16 mouse cellular contexts compared by ENCODE assay signal in genomic region chr3:104298878-104299277, GRCm38 (mm10).
DNase-seq lines count a peak whose midpoint lies in the region; ATAC-seq and TF ChIP-seq lines count a peak whose summit lies in the region.
"Had no signal": no experiment of that assay in that cellular context is flagged by ENCODE, and none has a peak within 500 bp of the region (broad histone marks: within the 10 kb centered on the region; RNA-seq: fewer than 3 reads in every experiment).

No protein-coding gene starts in this region.

- H3K36me3 ChIP-seq in forebrain, embryonic 14.5 days (ENCODE audit: control insufficient read depth, insufficient read depth, low read length), result no peaks in the 10 kb centered on the region
- no peaks in the 10 kb centered on the region for H3K36me3 ChIP-seq in forebrain, embryonic 12.5 days (replicated peaks)
- H3K36me3 ChIP-seq in midbrain, embryonic 13.5 days, result no peaks in the 10 kb centered on the region
- H3K36me3 ChIP-seq in midbrain, postnatal 0 days (ENCODE audit: insufficient read depth, low read length), result no peaks in the 10 kb centered on the region
- no peaks in the 10 kb centered on the region for H3K36me3 ChIP-seq in kidney, embryonic 15.5 days
- H3K36me3 ChIP-seq: limb, embryonic 13.5 days had no signal

- ATAC-seq in forebrain, embryonic 14.5 days, result 0 out of 2 replicates have a peak, but pooled peaks have one; percentile 37
- no peak for ATAC-seq in forebrain, embryonic 12.5 days (ENCODE audit: low FRiP score)
- ATAC-seq in midbrain, embryonic 13.5 days, result no peak
- ATAC-seq in midbrain, postnatal 0 days (ENCODE audit: low FRiP score), result no peak
- no peak for ATAC-seq in kidney, embryonic 15.5 days (replicated peaks; ENCODE audit: low FRiP score)
- ATAC-seq: midbrain, embryonic 16.5 days had no signal

- H3K27me3 ChIP-seq in forebrain, embryonic 14.5 days (replicated peaks; ENCODE audit: control insufficient read depth, insufficient read depth, low read length), result no peaks in the 10 kb centered on the region
- no peaks in the 10 kb centered on the region for H3K27me3 ChIP-seq in forebrain, embryonic 12.5 days
- H3K27me3 ChIP-seq in midbrain, embryonic 13.5 days, result no peaks in the 10 kb centered on the region
- no peaks in the 10 kb centered on the region for H3K27me3 ChIP-seq in midbrain, postnatal 0 days (ENCODE audit: insufficient read depth, low read length)
- H3K27me3 ChIP-seq in kidney, embryonic 15.5 days, result no peaks in the 10 kb centered on the region
- H3K27me3 ChIP-seq: limb, embryonic 13.5 days had no signal

- no peak overlapping the region for H3K4me3 ChIP-seq in forebrain, embryonic 14.5 days (ENCODE audit: low read depth, low read length)
- no peak overlapping the region for H3K4me3 ChIP-seq in forebrain, embryonic 12.5 days (replicated peaks)
- no peak overlapping the region for H3K4me3 ChIP-seq in midbrain, embryonic 13.5 days (replicated peaks)
- no peak overlapping the region for H3K4me3 ChIP-seq in midbrain, postnatal 0 days (ENCODE audit: low read depth, low read length)
- no peak overlapping the region for H3K4me3 ChIP-seq in kidney, embryonic 15.5 days (replicated peaks)
- H3K4me3 ChIP-seq: limb, embryonic 13.5 days had no signal

- WGBS in forebrain, embryonic 14.5 days, result 53% methylated on average over 4 of the region's 4 CpGs
- WGBS in forebrain, embryonic 12.5 days, result 45% methylated on average over 4 of the region's 4 CpGs
- 44% methylated on average over 4 of the region's 4 CpGs for WGBS in midbrain, embryonic 13.5 days
- WGBS in midbrain, postnatal 0 days, result 46% methylated on average over 4 of the region's 4 CpGs
- 61% methylated on average over 4 of the region's 4 CpGs for WGBS in kidney, embryonic 15.5 days

- peaks cover 18% of the 10 kb centered on the region for H3K4me1 ChIP-seq in forebrain, embryonic 14.5 days (ENCODE audit: control insufficient read depth, insufficient read depth, low read length)
- peaks cover 18% of the 10 kb centered on the region for H3K4me1 ChIP-seq in forebrain, embryonic 12.5 days
- H3K4me1 ChIP-seq in midbrain, embryonic 13.5 days (replicated peaks), result peaks cover 20% of the 10 kb centered on the region
- no peaks in the 10 kb centered on the region for H3K4me1 ChIP-seq in midbrain, postnatal 0 days (ENCODE audit: insufficient read depth, low read length)
- peaks cover 17% of the 10 kb centered on the region for H3K4me1 ChIP-seq in kidney, embryonic 15.5 days

- H3K4me2 ChIP-seq in forebrain, embryonic 14.5 days (ENCODE audit: low read length), result no peak overlapping the region
- no peak overlapping the region for H3K4me2 ChIP-seq in forebrain, embryonic 12.5 days
- no peak overlapping the region for H3K4me2 ChIP-seq in midbrain, embryonic 13.5 days (replicated peaks)
- no peak overlapping the region for H3K4me2 ChIP-seq in midbrain, postnatal 0 days (ENCODE audit: low read depth, low read length, poor library complexity, severe bottlenecking)
- H3K4me2 ChIP-seq in kidney, embryonic 15.5 days, result no peak overlapping the region
- H3K4me2 ChIP-seq: heart, embryonic 11.5 days; limb, embryonic 13.5 days had no signal

- no peak for TF ChIP-seq CTCF in midbrain, postnatal 0 days (IDR thresholded peaks at IDR 0.05)

- H3K9me3 ChIP-seq in forebrain, embryonic 14.5 days (replicated peaks; ENCODE audit: control insufficient read depth, low read length), result no peaks in the 10 kb centered on the region
- no peaks in the 10 kb centered on the region for H3K9me3 ChIP-seq in forebrain, embryonic 12.5 days
- H3K9me3 ChIP-seq in midbrain, embryonic 13.5 days, result no peaks in the 10 kb centered on the region
- H3K9me3 ChIP-seq in midbrain, postnatal 0 days (ENCODE audit: low read length), result no peaks in the 10 kb centered on the region
- no peaks in the 10 kb centered on the region for H3K9me3 ChIP-seq in kidney, embryonic 15.5 days (replicated peaks)
- H3K9me3 ChIP-seq: limb, embryonic 13.5 days had no signal

- no peak for DNase-seq in forebrain, embryonic 14.5 days (ENCODE audit: low spot score)
- no peak for DNase-seq in midbrain, postnatal 0 days (ENCODE audit: low spot score)
- DNase-seq in brain, adult 2 months (ENCODE audit: low read depth, low spot score), result peak; percentile 41
- DNase-seq in retina, embryonic 14.5 days (ENCODE audit: low spot score), result peak; percentile 37
- no peak for DNase-seq in spleen, postnatal 14 days (ENCODE audit: low spot score in 2 of 2)
- DNase-seq: adrenal gland, postnatal 10 days; cerebellum, postnatal 14 days; gastrocnemius, postnatal 14 days; kidney, postnatal 36 days; lung, postnatal 4 days had no signal

- no peak overlapping the region for H3K27ac ChIP-seq in forebrain, embryonic 14.5 days (ENCODE audit: low read depth, low read length)
- no peak overlapping the region for H3K27ac ChIP-seq in forebrain, embryonic 12.5 days
- 0 out of 2 replicates have a peak overlapping the region, but pooled peaks have one; percentile 30 for H3K27ac ChIP-seq in midbrain, embryonic 13.5 days
- H3K27ac ChIP-seq in midbrain, postnatal 0 days (ENCODE audit: low read depth, low read length), result no peak overlapping the region
- no peak overlapping the region for H3K27ac ChIP-seq in kidney, embryonic 15.5 days
- H3K27ac ChIP-seq: limb, embryonic 13.5 days had no signal

- H3K9ac ChIP-seq in forebrain, embryonic 14.5 days (ENCODE audit: low read length), result no peak overlapping the region
- H3K9ac ChIP-seq in forebrain, embryonic 12.5 days, result no peak overlapping the region
- no peak overlapping the region for H3K9ac ChIP-seq in midbrain, embryonic 13.5 days (replicated peaks)
- no peak overlapping the region for H3K9ac ChIP-seq in midbrain, postnatal 0 days (replicated peaks; ENCODE audit: low read length, poor library complexity, severe bottlenecking)
- no peak overlapping the region for H3K9ac ChIP-seq in kidney, embryonic 15.5 days
- H3K9ac ChIP-seq: limb, embryonic 13.5 days had no signal

Comparison
In these comparisons a context has a peak if more than half of its experiments do, and no peak if none do; other contexts are left out.
1. DNase-seq: peak in brain, adult 2 months (single experiment) and retina, embryonic 14.5 days (single experiment); none in forebrain, embryonic 14.5 days (single experiment), midbrain, postnatal 0 days (single experiment) and spleen, postnatal 14 days (0 of 2).